Mouse (Mus musculus) MEL (cell line): ENCODE results near the gene Hba-a1. TPM values are rescaled to one million over a fixed set of nuclear protein-coding genes. Genes with fewer than 3 reads are reported as not detected.

Experiments used
- DNase-seq: peaks from one replicate; pipeline ENCODE4 v3.0.0; 2011; ENCODE audit warnings: low read depth, low spot score
- H3K27ac ChIP-seq: 2 replicates; pipeline ENCODE4 v1.5.1; 2012; ENCODE audit warnings: low read depth, mild to moderate bottlenecking, control low read depth, low read length, moderate library complexity; ENCODE audit not compliant: control insufficient read depth
- H3K27me3 ChIP-seq, 2 experiments: fragments of 150-350 bp in 1 of 2; sonication (generic) in 1 of 2; 2 replicates each; pipeline ENCODE4 v1.6.1; 2012; ENCODE audit warnings: low read length in 2 of 2, mild to moderate bottlenecking in 2 of 2, improper control_type of control experiment in 1 of 2, moderate library complexity in 1 of 2; ENCODE audit not compliant: insufficient read depth in 2 of 2, control insufficient read depth in 1 of 2
- H3K36me3 ChIP-seq, 2 experiments: 2 replicates each; pipeline ENCODE4 v1.6.1; 2012 to 2014; ENCODE audit warnings: low read length in 2 of 2, improper control_type of control experiment in 1 of 2, inconsistent platforms in 1 of 2, mild to moderate bottlenecking in 1 of 2; ENCODE audit not compliant: insufficient read depth in 2 of 2, control insufficient read depth in 1 of 2
- H3K4me1 ChIP-seq, 2 experiments: fragments of 150-350 bp in 1 of 2; sonication (generic) in 1 of 2; 2 replicates each; pipeline ENCODE4 v1.6.1; 2012; ENCODE audit warnings: low read length in 2 of 2, improper control_type of control experiment in 1 of 2, mild to moderate bottlenecking in 1 of 2; ENCODE audit not compliant: insufficient read depth in 2 of 2, control insufficient read depth in 1 of 2
- H3K4me3 ChIP-seq, 2 experiments: fragments of 150-350 bp in 1 of 2; sonication (generic) in 1 of 2; 2 replicates each; pipeline ENCODE4 v1.5.1; 2012; ENCODE audit warnings: low read depth in 2 of 2, low read length in 2 of 2, mild to moderate bottlenecking in 2 of 2, moderate library complexity in 2 of 2, control low read depth in 1 of 2, improper control_type of control experiment in 1 of 2; ENCODE audit not compliant: control insufficient read depth in 1 of 2, insufficient read depth in 1 of 2
- H3K79me2 ChIP-seq: 2 replicates; pipeline ENCODE4 v1.6.1; 2012; ENCODE audit warnings: mild to moderate bottlenecking, low read length, moderate library complexity; ENCODE audit not compliant: control insufficient read depth, poor library complexity, insufficient read depth
- H3K9ac ChIP-seq: 2 replicates; pipeline ENCODE4 v1.6.1; 2012; ENCODE audit warnings: low read depth, mild to moderate bottlenecking, control low read depth, low read length, moderate library complexity; ENCODE audit not compliant: control insufficient read depth, poor library complexity, severe bottlenecking
- H3K9me3 ChIP-seq: fragments of 150-350 bp; sonication (generic); replicated peaks from 2 replicates; pipeline ENCODE4 v1.6.1; 2012; ENCODE audit warnings: mild to moderate bottlenecking, low read length, improper control_type of control experiment, moderate library complexity; ENCODE audit not compliant: insufficient read depth
- CHD1 ChIP-seq: IDR thresholded peaks from 2 replicates; pipeline ENCODE4 v1.6.1; 2012; ENCODE audit warnings: low read depth, mild to moderate bottlenecking, inconsistent platforms, low read length, improper control_type of control experiment
- CTCF ChIP-seq, 3 experiments: IDR thresholded peaks in 2 of 3; conservative IDR thresholded peaks in 1 of 3; 2 replicates each; pipeline ENCODE4 v1.5.1; 2011 to 2012; ENCODE audit warnings: low read length in 3 of 3, low read depth in 2 of 3, mild to moderate bottlenecking in 2 of 3, improper control_type of control experiment in 1 of 3, inconsistent platforms in 1 of 3, mixed read lengths in 1 of 3, moderate library complexity in 1 of 3; ENCODE audit not compliant: control insufficient read depth in 1 of 3, insufficient read depth in 1 of 3, poor library complexity in 1 of 3, severe bottlenecking in 1 of 3
- ELF1 ChIP-seq: IDR thresholded peaks from 2 replicates; pipeline ENCODE4 v1.6.1; 2014; ENCODE audit warnings: low read depth, mild to moderate bottlenecking, inconsistent platforms, low read length, improper control_type of control experiment, moderate library complexity
- EP300 ChIP-seq, 2 experiments: IDR thresholded peaks; 2 replicates each; pipeline ENCODE4 v1.6.1; 2011; ENCODE audit warnings: improper control_type of control experiment in 2 of 2, low read length in 2 of 2, low read depth in 1 of 2, mild to moderate bottlenecking in 1 of 2
- ETS1 ChIP-seq: IDR thresholded peaks from 2 replicates; pipeline ENCODE4 v1.6.1; 2012; ENCODE audit warnings: low read depth, mild to moderate bottlenecking, inconsistent platforms, low read length, improper control_type of control experiment, moderate library complexity
- HCFC1 ChIP-seq: IDR thresholded peaks from 2 replicates; pipeline ENCODE4 v1.6.1; 2012; ENCODE audit warnings: low read depth, mild to moderate bottlenecking, inconsistent platforms, low read length, improper control_type of control experiment, moderate library complexity
- MAX ChIP-seq: IDR thresholded peaks from 2 replicates; pipeline ENCODE4 v1.6.1; 2011; ENCODE audit warnings: low read length, improper control_type of control experiment
- MEF2A ChIP-seq: IDR thresholded peaks from 2 replicates; pipeline ENCODE4 v1.6.1; 2014; ENCODE audit warnings: low read depth, mild to moderate bottlenecking, inconsistent platforms, low read length, improper control_type of control experiment; ENCODE audit not compliant: poor library complexity, insufficient replicate concordance, severe bottlenecking; ENCODE audit errors: extremely low read depth
- MYB ChIP-seq: IDR thresholded peaks from 2 replicates; pipeline ENCODE4 v1.6.1; 2011; ENCODE audit warnings: mild to moderate bottlenecking, low read depth, low read length, improper control_type of control experiment
- NRF1 ChIP-seq: IDR thresholded peaks from 2 replicates; pipeline ENCODE4 v1.6.1; 2014; ENCODE audit warnings: low read depth, mild to moderate bottlenecking, inconsistent platforms, low read length, improper control_type of control experiment, moderate library complexity; ENCODE audit not compliant: poor library complexity, insufficient read depth, severe bottlenecking
- POLR2A ChIP-seq, 2 experiments: IDR thresholded peaks; 2 replicates each; pipeline ENCODE4 v1.6.1; 2011 to 2012; ENCODE audit warnings: low read length in 2 of 2, mild to moderate bottlenecking in 2 of 2, control low read depth in 1 of 2, improper control_type of control experiment in 1 of 2, low read depth in 1 of 2, moderate library complexity in 1 of 2; ENCODE audit not compliant: control insufficient read depth in 1 of 2, insufficient read depth in 1 of 2, poor library complexity in 1 of 2
- UBTF ChIP-seq: IDR thresholded peaks from 2 replicates; pipeline ENCODE4 v1.6.1; 2012; ENCODE audit warnings: low read depth, mild to moderate bottlenecking, inconsistent platforms, low read length, improper control_type of control experiment, moderate library complexity, borderline replicate concordance; ENCODE audit not compliant: insufficient read depth
- USF1 ChIP-seq: IDR thresholded peaks from 2 replicates; pipeline ENCODE4 v1.6.1; 2014; ENCODE audit warnings: low read depth, mild to moderate bottlenecking, inconsistent platforms, low read length, improper control_type of control experiment, moderate library complexity
- USF2 ChIP-seq, 2 experiments: IDR thresholded peaks; 2 replicates each; pipeline ENCODE4 v1.6.1; 2011 to 2012; ENCODE audit warnings: improper control_type of control experiment in 2 of 2, low read length in 2 of 2, borderline replicate concordance in 1 of 2, inconsistent platforms in 1 of 2, low read depth in 1 of 2, mild to moderate bottlenecking in 1 of 2; ENCODE audit not compliant: insufficient read depth in 1 of 2
- ZMIZ1 ChIP-seq: IDR thresholded peaks from 2 replicates; pipeline ENCODE4 v1.6.1; 2012; ENCODE audit warnings: low read depth, mild to moderate bottlenecking, inconsistent platforms, low read length, improper control_type of control experiment, moderate library complexity
- ZNF384 ChIP-seq: IDR thresholded peaks from 2 replicates; pipeline ENCODE4 v1.6.1; 2012; ENCODE audit warnings: low read depth, mild to moderate bottlenecking, inconsistent platforms, low read length, improper control_type of control experiment
- polyA plus RNA-seq, 2 experiments: library from polyadenylated mRNA; stranded (reverse) in 1 of 2; unstranded in 1 of 2; fragments of >175 nt in 1 of 2; fragments of >200 nt in 1 of 2; gene quantifications; 2 replicates each; pipeline versions ENCODE4 v1.2.1 to v1.2.4; 2012; ENCODE audit warnings: low replicate concordance in 2 of 2, low read depth in 1 of 2; ENCODE audit not compliant: insufficient read length in 2 of 2, insufficient read depth in 1 of 2, missing spikeins in 1 of 2
- total RNA-seq: library from RNA; depleted of rRNA; stranded (reverse); fragments of 300-350 nt; gene quantifications from 2 replicates; pipeline ENCODE4 v1.2.3, GENCODE M21; 2012

The Hba-a1 gene
- total and polyA plus RNA-seq, 3 experiments: 272 to 334 (median 313) TPM

GRCm38 (mm10) chr11:32316009-32316408 is 32.7 kb downstream of the Hba-a1 start:
- no peak overlapping the region for H3K27ac ChIP-seq
- no peaks in the 10 kb centered on the region for H3K9me3 ChIP-seq
- no peaks in the 10 kb centered on the region; a peak in 1 of 4 replicates for H3K36me3 ChIP-seq
- no peaks in the 10 kb centered on the region for H3K79me2 ChIP-seq
- DNase-seq: no peak
- H3K4me3 ChIP-seq: no peak overlapping the region
- no peak overlapping the region for H3K9ac ChIP-seq
- peaks cover 0 to 13% of the 10 kb centered on the region in 2 experiments; a peak in 3 of 4 replicates for H3K27me3 ChIP-seq
- no peak for TF ChIP-seq POLR2A (IDR thresholded peaks at IDR 0.05; ENCODE audit: control insufficient read depth in 1 of 2, insufficient read depth in 1 of 2, low read depth in 1 of 2, low read length in 2 of 2, poor library complexity in 1 of 2)
- no peak for TF ChIP-seq ZMIZ1
- no peak for TF ChIP-seq ETS1
- TF ChIP-seq ZNF384: no peak
- TF ChIP-seq CHD1: no peak
- TF ChIP-seq USF1: no peak
- no peak for TF ChIP-seq NRF1
- no peak for TF ChIP-seq MAX
- TF ChIP-seq HCFC1: no peak
- no peak for TF ChIP-seq ELF1
- TF ChIP-seq CTCF (IDR thresholded peaks at IDR 0.05 in 2 of 3, conservative IDR thresholded peaks at IDR 0.05 in 1 of 3; ENCODE audit: control insufficient read depth in 1 of 3, insufficient read depth in 1 of 3, low read depth in 2 of 3, low read length in 3 of 3, poor library complexity in 1 of 3, severe bottlenecking in 1 of 3): no peak
- TF ChIP-seq UBTF: no peak
- no peak for TF ChIP-seq USF2 (IDR thresholded peaks at IDR 0.05; ENCODE audit: borderline replicate concordance in 1 of 2, insufficient read depth in 1 of 2, low read depth in 1 of 2, low read length in 2 of 2)
- no peak for TF ChIP-seq EP300 (IDR thresholded peaks at IDR 0.05; ENCODE audit: low read depth in 1 of 2, low read length in 2 of 2)
- TF ChIP-seq MEF2A: no peak
- peaks cover 0 to 3% of the 10 kb centered on the region in 2 experiments; a peak in 2 of 4 replicates for H3K4me1 ChIP-seq

- H3K9me3 ChIP-seq: no peaks in the 10 kb centered on the region
- TF ChIP-seq POLR2A (IDR thresholded peaks at IDR 0.05; ENCODE audit: control insufficient read depth in 1 of 2, insufficient read depth in 1 of 2, low read depth in 1 of 2, low read length in 2 of 2, poor library complexity in 1 of 2) (0 out of 4 replicates have a peak, but pooled peaks of 1 of the 2 experiments have one; percentile 31), MYB (no peak)
- TF ChIP-seq, all 39 proteins: peak for 1
- Histone ChIP-seq H3K79me2 (no peaks in the 10 kb centered on the region), H3K4me3 (no peak overlapping the region; a peak in 1 of 4 replicates), H3K27me3 (peaks cover 0 to 10% of the 10 kb centered on the region in 2 experiments; a peak in 3 of 4 replicates), H3K9ac (0 out of 2 replicates have a peak overlapping the region, but pooled peaks have one; percentile 1), H3K27ac (no peak overlapping the region), H3K4me1 (peaks cover 0 to 4% of the 10 kb centered on the region in 2 experiments; a peak in 2 of 4 replicates), H3K36me3 (no peaks in the 10 kb centered on the region; a peak in 1 of 4 replicates)
- DNase-seq: no peak
Observed at GRCm38 (mm10) chr11:32320507-32321195, 37.3 kb downstream of the Hba-a1 start.
